Mouse (Mus musculus) stomach, embryonic 14.5 days (tissue): ENCODE results near the gene H2-DMa. TPM values are rescaled to one million over a fixed set of nuclear protein-coding genes. Genes with fewer than 3 reads are reported as not detected.
"Not testable (repeated sequence)": the region's sequence is repeated elsewhere in the genome, so short reads cannot be mapped to it uniquely, and the experiment has no call there.

Experiments used
- ATAC-seq: fragments of 200-750 bp; cut with Nextera tagmentation; 2 replicates; pipeline ENCODE4 v1.8.0; 2017; ENCODE audit warnings: low read depth, moderate TSS enrichment; ENCODE audit not compliant: insufficient number of reproducible peaks, insufficient read depth, low FRiP score
- H3K27ac ChIP-seq: fragments of 300-500 bp; sonication (generic); 2 replicates; pipeline ENCODE4 v1.5.1; 2014; ENCODE audit warnings: mild to moderate bottlenecking, low read length, moderate library complexity, mixed read lengths
- H3K27me3 ChIP-seq: fragments of 300-500 bp; sonication (generic); 2 replicates; pipeline ENCODE4 v1.6.1; 2014; ENCODE audit warnings: low read length, control low read depth, mixed read lengths; ENCODE audit not compliant: control insufficient read depth, insufficient read depth
- H3K36me3 ChIP-seq: fragments of 300-500 bp; sonication (generic); 2 replicates; pipeline ENCODE4 v1.6.1; 2014; ENCODE audit warnings: mild to moderate bottlenecking, control low read depth, low read length, moderate library complexity, mixed read lengths; ENCODE audit not compliant: control insufficient read depth, insufficient read depth
- H3K4me1 ChIP-seq: fragments of 300-500 bp; sonication (generic); 2 replicates; pipeline ENCODE4 v1.6.1; 2014; ENCODE audit warnings: low read length, control low read depth, mixed read lengths; ENCODE audit not compliant: control insufficient read depth, insufficient read depth
- H3K4me2 ChIP-seq: fragments of 300-500 bp; sonication (generic); replicated peaks from 2 replicates; pipeline ENCODE4 v1.6.1; 2014; ENCODE audit warnings: low read depth, low read length, control low read depth
- H3K4me3 ChIP-seq: fragments of 300-500 bp; sonication (generic); 2 replicates; pipeline ENCODE4 v1.5.1; 2014; ENCODE audit warnings: low read depth, low read length, control low read depth
- H3K9ac ChIP-seq: fragments of 300-500 bp; sonication (generic); replicated peaks from 2 replicates; pipeline ENCODE4 v1.6.1; 2014; ENCODE audit warnings: low read depth, mild to moderate bottlenecking, control low read depth, low read length, moderate library complexity, mixed read lengths
- H3K9me3 ChIP-seq: fragments of 300-500 bp; sonication (generic); 2 replicates; pipeline ENCODE4 v1.6.1; 2016; ENCODE audit warnings: low read depth, low read length, control low read depth; ENCODE audit not compliant: control insufficient read depth
- WGBS: fragments of 180-500 bp; shearing (Covaris S2); extraction: QIAGEN DNeasy Blood & Tissue Kit; methylation state at CpG from one replicate; pipeline ENCODE4 v1.1.7; 2014; 5-methylcytosine and 5-hydroxymethylcytosine counted together
- polyA plus RNA-seq: library from polyadenylated mRNA; unstranded; fragments of >200 nt; fragmentation: Nextera tagmentation; extraction: Ambion mirVana; gene quantifications from 2 replicates; pipeline ENCODE4 v1.2.1, GENCODE M21; 2014

H2-DMa gene
- polyA plus RNA-seq, 1 experiment from 2014 or later: 15.1 TPM

GRCm38 (mm10) chr17:34143033-34143432 is 23.7 kb downstream of the H2-DMa start, which contains the start of gene H2-DMb2:
Gene H2-DMb2, plus strand, starts transcription at chr17:34143307.
- no peaks in the 10 kb centered on the region; the same call in 1 of the 2 replicates for H3K4me1 ChIP-seq
- no peak within 1 kb of the TSS for H3K9ac ChIP-seq
- no peaks in the 10 kb centered on the region for H3K9me3 ChIP-seq
- ATAC-seq: no peak
- H3K27me3 ChIP-seq: peaks cover 7% of the 10 kb centered on the region; the same call in 1 of the 2 replicates
- no peak within 1 kb of the TSS for H3K4me3 ChIP-seq
- H3K27ac ChIP-seq: no peak within 1 kb of the TSS
- no peak within 1 kb of the TSS for H3K4me2 ChIP-seq
- WGBS: 28% methylated on average over 7 of the region's 7 CpGs
- no peaks in the 10 kb centered on the region for H3K36me3 ChIP-seq

- 71% methylated on average over 5 of the region's 5 CpGs for WGBS
- no peaks in the 10 kb centered on the region for H3K9me3 ChIP-seq
- H3K27ac ChIP-seq: no peak overlapping the region
- no peak overlapping the region for H3K4me2 ChIP-seq
- H3K4me1 ChIP-seq: no peaks in the 10 kb centered on the region; the same call in 1 of the 2 replicates
- H3K4me3 ChIP-seq: no peak overlapping the region
- peaks cover 4% of the 10 kb centered on the region; the same call in 1 of the 2 replicates for H3K27me3 ChIP-seq
- no peaks in the 10 kb centered on the region for H3K36me3 ChIP-seq
- no peak for ATAC-seq
- no peak overlapping the region for H3K9ac ChIP-seq
These were observed 24.1 kb downstream of the H2-DMa start for GRCm38 (mm10) chr17:34143461-34143860.

- H3K4me1 ChIP-seq, ATAC-seq, H3K36me3 ChIP-seq, H3K9me3 ChIP-seq, H3K27me3 ChIP-seq, H3K27ac ChIP-seq, H3K4me3 ChIP-seq, H3K9ac ChIP-seq, H3K4me2 ChIP-seq: not testable (repeated sequence)
- 88% methylated on average over 4 of the region's 4 CpGs for WGBS
These were observed 24.9 kb downstream of the H2-DMa start for GRCm38 (mm10) chr17:34144221-34144620.

- peaks cover 4% of the 10 kb centered on the region; the same call in 1 of the 2 replicates for H3K27me3 ChIP-seq
- H3K27ac ChIP-seq: no peak overlapping the region
- 81% methylated on average over 3 of the region's 3 CpGs for WGBS
- H3K9ac ChIP-seq: no peak overlapping the region
- no peaks in the 10 kb centered on the region; the same call in 1 of the 2 replicates for H3K4me1 ChIP-seq
- no peak overlapping the region for H3K4me3 ChIP-seq
- H3K4me2 ChIP-seq: no peak overlapping the region
- H3K36me3 ChIP-seq: no peaks in the 10 kb centered on the region
- ATAC-seq: no peak
- H3K9me3 ChIP-seq: no peaks in the 10 kb centered on the region
These were observed 25.6 kb downstream of the H2-DMa start for GRCm38 (mm10) chr17:34144960-34145371.

GRCm38 (mm10) chr17:34152923-34153322 is 33.6 kb downstream of the H2-DMa start, which contains the start of gene H2-DMb1:
Gene H2-DMb1, plus strand, starts transcription at chr17:34153072.
- Histone ChIP-seq H3K4me1 (no peaks in the 10 kb centered on the region), H3K36me3 (no peaks in the 10 kb centered on the region), H3K27ac (no peak within 1 kb of the TSS), H3K4me3 (no peak within 1 kb of the TSS), H3K9me3 (no peaks in the 10 kb centered on the region), H3K4me2 (no peak within 1 kb of the TSS), H3K9ac (no peak within 1 kb of the TSS), H3K27me3 (no peaks in the 10 kb centered on the region)
- peak; percentile 65; the same call in 1 of the 2 replicates for ATAC-seq
- 56% methylated on average over 4 of the region's 4 CpGs for WGBS

- Histone ChIP-seq H3K36me3 (no peaks in the 10 kb centered on the region), H3K4me3 (no peak overlapping the region), H3K27ac (no peak overlapping the region), H3K9ac (no peak overlapping the region), H3K9me3 (no peaks in the 10 kb centered on the region), H3K27me3 (no peaks in the 10 kb centered on the region), H3K4me1 (no peaks in the 10 kb centered on the region), H3K4me2 (no peak overlapping the region)
- WGBS: 51% methylated on average over 5 of the region's 5 CpGs
- no peak for ATAC-seq
These were observed 36.2 kb downstream of the H2-DMa start for GRCm38 (mm10) chr17:34155534-34155933.

- no peak overlapping the region for H3K9ac ChIP-seq
- no peaks in the 10 kb centered on the region for H3K4me1 ChIP-seq
- no peaks in the 10 kb centered on the region for H3K36me3 ChIP-seq
- H3K9me3 ChIP-seq: no peaks in the 10 kb centered on the region
- no peaks in the 10 kb centered on the region for H3K27me3 ChIP-seq
- WGBS: 39% methylated on average over 9 of the region's 9 CpGs
- no peak for ATAC-seq
- H3K27ac ChIP-seq: no peak overlapping the region
- H3K4me3 ChIP-seq: no peak overlapping the region
- no peak overlapping the region for H3K4me2 ChIP-seq
These were observed 45.0 kb downstream of the H2-DMa start for GRCm38 (mm10) chr17:34164202-34164895.

- Histone ChIP-seq H3K36me3 (no peaks in the 10 kb centered on the region), H3K27ac (no peak overlapping the region), H3K4me2 (no peak overlapping the region), H3K4me3 (no peak overlapping the region), H3K4me1 (no peaks in the 10 kb centered on the region), H3K9me3 (no peaks in the 10 kb centered on the region), H3K27me3 (no peaks in the 10 kb centered on the region), H3K9ac (no peak overlapping the region)
- WGBS: 80% methylated on average over 6 of the region's 6 CpGs
- no peak for ATAC-seq
These were observed 45.8 kb downstream of the H2-DMa start for GRCm38 (mm10) chr17:34165033-34165730.
